Mouse (Mus musculus) neutrophil, adult 5-6 weeks (primary cell): ENCODE measurements around the gene Zscan21. TPM values are rescaled to one million over a fixed set of nuclear protein-coding genes. Genes with fewer than 3 reads are reported as not detected.
"Not testable (repeated sequence)": the region's sequence is repeated elsewhere in the genome, so short reads cannot be mapped to it uniquely, and the experiment has no call there.

ENCODE experiments used
- ATAC-seq: fragments of 151-379, 151-347 bp; 2 replicates; pipeline ENCODE4 v1.8.0; 2017; ENCODE audit warnings: mild to moderate bottlenecking, moderate TSS enrichment; ENCODE audit not compliant: insufficient number of reproducible peaks, poor library complexity, low FRiP score, severe bottlenecking; ENCODE audit errors: extremely low read depth
- total RNA-seq: library from RNA; stranded (forward); fragments of 200-1000 nt; gene quantifications from 2 replicates; pipeline ENCODE4 v1.2.3, GENCODE M21; 2017

The Zscan21 gene
- total RNA-seq, 1 experiment from 2014 or later, result 11.5 TPM

DNA sequence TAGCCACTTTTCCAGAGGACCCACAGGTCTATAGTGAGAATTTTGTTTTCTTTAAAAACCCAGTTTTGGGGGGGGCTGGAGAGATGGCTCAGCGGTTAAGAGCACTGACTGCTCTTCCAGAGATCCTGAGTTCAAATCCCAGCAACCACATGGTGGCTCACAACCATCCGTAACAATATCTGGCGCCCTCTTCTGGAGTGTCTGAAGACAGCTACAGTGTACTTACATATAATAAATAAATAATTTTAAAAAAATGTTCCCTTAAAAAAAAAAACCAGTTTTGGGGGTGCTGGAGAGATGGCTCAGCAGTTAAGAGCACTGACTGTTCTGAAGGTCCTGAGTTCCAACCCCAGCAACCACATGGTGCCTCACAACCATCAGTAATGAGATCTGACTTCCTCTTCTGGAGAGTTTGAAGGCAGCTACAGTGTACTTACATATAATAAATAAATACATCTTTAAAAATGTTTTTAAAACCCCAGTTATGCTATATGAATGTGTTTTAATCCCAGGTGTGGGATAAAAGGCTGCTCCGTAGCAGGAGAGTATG is 6.8 kb upstream of the Zscan21 start:
- ATAC-seq, result not testable (repeated sequence)

- ATAC-seq, result no peak
Observed at GRCm38 (mm10) chr5:138117199-138118015, 704 bp downstream of the Zscan21 start.

DNA sequence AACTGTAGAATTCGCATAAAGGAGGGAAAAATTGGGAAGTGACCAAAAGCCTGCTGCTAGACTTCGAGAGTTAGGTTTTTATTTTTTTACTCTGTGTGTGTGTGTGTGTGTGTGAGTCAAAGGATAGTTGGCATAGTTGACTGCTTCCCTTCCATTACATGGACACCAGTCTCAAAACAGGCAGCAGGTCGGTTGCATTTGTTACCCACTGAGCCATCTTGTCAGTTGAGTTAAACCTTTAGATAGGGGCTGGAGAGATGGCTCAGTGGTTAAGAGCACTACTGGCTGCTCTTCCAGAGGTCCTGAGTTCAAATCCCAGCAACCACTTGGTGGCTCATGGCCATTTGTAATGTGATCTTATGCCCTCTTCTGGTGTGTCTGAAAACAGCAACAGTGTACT is 1.3 kb downstream of the Zscan21 start:
- no peak for ATAC-seq

DNA sequence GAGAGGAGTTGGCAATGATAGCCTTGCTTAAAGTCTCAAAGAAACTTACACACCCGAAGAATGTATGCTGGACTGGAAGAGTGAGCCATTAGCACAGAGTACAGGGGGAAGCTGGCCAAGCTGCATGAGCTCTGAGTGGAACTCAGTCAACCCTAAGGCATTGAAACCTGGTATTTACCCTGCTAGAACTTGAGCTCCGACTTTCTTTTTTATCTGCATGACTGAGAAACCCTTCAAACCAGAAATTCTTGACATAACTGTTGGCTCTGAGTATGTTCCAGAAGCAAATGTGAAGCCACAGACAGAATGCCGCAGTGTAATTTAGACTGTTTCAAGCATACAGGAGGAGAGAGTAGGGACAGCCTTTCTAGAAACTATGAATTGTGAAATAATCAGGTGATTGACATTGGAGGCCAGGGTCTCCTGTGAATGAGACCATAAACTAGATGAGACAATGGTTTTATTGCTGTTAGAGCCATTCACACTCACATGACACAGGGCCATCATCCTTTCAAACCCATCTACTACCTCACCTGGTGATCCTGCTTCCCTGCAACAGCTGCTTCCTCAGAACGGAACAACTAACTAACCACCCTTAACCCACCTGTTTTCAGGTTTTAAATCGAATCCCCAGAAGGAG is 15.8 kb downstream of the Zscan21 start:
- ATAC-seq, result no peak

DNA sequence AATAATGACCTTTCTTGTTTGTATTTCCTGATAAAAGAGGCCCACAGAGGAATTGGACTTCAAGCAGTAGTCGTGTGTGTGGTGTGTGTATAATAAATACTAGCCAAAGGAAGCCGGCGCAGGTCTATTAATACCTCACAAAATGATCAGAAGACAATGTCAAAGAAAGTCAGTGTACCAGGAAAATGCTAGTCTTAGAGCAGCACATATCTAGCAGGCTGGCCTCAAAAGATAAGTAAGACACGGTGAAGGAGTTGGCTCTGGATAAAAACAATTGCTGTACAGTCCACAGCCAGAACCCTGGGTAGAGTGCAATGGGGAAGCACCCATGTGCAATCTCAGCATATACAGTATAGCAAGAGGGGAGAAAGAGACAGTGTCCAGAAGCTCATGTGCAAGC is 20.6 kb downstream of the Zscan21 start:
- no peak for ATAC-seq

GRCm38 (mm10) chr5:138137935-138138549 is 21.3 kb downstream of the Zscan21 start:
- ATAC-seq, result peak; percentile 48; the same call in 1 of the 2 replicates

GRCm38 (mm10) chr5:138138585-138138984 is 21.9 kb downstream of the Zscan21 start:
- ATAC-seq, result no peak

DNA sequence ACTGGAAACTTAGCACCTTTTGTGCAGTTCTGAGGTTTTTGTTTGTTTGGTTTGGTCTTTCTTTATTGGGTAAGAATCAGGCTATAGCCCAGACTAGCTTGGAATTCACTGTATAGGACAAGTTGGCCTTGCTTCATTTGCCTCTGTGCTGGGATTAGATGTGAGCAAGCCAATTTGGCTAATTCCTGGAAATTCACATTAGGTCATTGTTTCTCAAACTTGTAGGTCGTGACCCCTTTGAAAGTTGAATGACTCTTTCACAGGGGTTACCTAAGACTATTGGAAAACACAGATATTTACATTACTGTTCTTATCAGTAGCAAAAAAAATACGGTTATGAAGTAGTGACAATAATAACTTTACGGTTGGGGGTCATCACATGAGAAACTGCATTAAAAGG is 37.7 kb downstream of the Zscan21 start:
- ATAC-seq, result no peak

DNA sequence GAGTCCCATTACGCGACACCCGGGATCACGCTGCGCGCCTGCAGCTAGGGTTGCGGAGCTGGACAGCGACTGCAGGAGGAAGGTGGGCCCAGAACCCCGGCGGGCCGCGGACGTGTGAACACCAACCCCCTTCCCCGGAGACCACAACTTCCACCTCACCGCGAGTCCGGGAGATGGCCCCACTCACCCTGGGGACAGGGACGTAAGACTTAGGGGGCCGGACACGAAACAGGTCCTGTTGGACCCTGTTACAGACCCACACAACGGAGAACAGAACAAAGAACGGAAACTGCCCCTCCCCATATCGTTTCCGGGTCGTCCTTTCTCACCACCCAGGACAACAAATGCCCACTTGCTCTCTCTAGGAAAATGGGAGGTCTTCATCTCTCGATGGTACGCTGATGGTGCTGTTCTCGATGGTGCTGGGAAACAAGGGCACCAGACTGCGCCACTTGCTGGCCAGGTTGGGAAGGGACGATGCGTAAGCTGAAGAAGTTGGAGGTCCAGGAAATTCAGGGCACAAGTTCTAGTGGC is 38.8 kb downstream of the Zscan21 start, which contains the start of gene Zfp113:
Gene Zfp113, minus strand, starts transcription at position 302 of the 534 bp plus-strand sequence.
- ATAC-seq, result peak; percentile 96

GRCm38 (mm10) chr5:138160224-138160762 is 43.6 kb downstream of the Zscan21 start:
- no peak for ATAC-seq

GRCm38 (mm10) chr5:138160842-138161665 is 44.4 kb downstream of the Zscan21 start, which contains the start of gene Cops6:
Gene Cops6, plus strand, starts transcription at chr5:138161071.
- peak; percentile 98 for ATAC-seq

DNA sequence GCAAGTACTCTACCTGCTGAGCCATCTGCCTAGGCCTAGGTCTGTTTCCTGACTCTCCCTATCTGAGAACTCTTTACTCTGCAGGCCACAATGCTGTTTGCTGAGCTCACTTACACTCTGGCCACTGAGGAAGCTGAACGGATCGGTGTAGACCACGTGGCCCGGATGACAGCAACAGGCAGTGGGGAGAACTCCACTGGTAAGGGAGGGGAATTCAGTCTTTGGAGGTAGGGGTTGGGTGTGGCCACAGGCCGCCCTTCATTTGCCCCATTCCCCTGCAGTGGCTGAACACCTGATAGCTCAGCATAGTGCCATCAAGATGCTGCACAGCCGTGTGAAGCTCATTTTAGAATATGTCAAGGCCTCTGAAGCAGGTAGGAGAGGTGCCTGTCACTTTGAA is 46.3 kb downstream of the Zscan21 start:
- ATAC-seq, result no peak

GRCm38 (mm10) chr5:138163610-138164009 is 46.9 kb downstream of the Zscan21 start:
- ATAC-seq, result no peak

DNA sequence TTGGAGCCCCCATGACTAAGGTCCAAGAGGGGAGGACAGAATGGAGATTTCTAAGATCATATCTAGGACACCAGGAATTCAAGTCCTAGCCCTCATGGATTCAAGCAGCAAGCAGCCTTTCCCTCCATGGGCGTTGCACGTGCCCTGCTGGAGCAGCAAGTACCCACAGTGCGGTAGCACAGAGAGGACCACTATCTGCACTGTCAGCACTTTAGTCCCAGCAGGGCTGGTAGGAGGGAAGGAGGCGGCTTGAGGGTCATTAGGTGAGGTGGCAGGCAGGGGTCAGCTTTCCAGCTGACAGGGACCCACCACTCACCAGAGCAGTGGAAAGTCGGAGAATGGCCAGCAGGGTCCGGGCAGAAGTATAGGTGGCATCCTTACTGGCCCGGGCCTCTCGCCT is 48.9 kb downstream of the Zscan21 start:
- no peak for ATAC-seq

GRCm38 (mm10) chr5:138170936-138171561 is 54.3 kb downstream of the Zscan21 start:
- ATAC-seq, result peak; percentile 77

- ATAC-seq, result peak; percentile 86
Observed at GRCm38 (mm10) chr5:138171695-138172491, 55.2 kb downstream of the Zscan21 start, which contains the start of the genes Ap4m1 and Mcm7. Gene Ap4m1, plus strand, starts transcription at chr5:138172002. Gene Mcm7, minus strand, starts transcription at chr5:138172422.

- no peak for ATAC-seq
Observed at GRCm38 (mm10) chr5:138173217-138173616, 56.5 kb downstream of the Zscan21 start.
